Mouse (Mus musculus): ENCODE data around the gene Scn10a.

Scn10a gene

DNA sequence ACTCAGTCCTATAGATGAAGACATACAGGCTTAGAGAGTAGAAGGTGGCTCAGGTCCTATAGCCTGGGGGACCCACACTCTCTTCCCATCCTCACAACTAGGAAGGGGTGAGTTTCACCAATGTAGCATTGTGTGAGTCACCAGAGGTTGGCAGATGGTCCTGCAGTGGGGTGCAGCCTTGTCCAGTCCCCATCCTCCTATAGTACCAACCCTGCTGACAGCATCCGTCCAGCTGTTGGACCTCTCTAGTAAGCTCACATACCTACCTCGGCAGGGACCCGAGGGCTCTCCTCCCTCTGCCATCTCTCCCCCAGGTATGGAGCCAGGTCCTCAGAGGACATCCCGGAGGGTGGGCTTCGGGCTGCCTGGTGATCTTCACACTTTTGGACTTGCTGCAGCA is 85.6 kb downstream of the Scn10a start:
- no peak for DNase-seq

DNA sequence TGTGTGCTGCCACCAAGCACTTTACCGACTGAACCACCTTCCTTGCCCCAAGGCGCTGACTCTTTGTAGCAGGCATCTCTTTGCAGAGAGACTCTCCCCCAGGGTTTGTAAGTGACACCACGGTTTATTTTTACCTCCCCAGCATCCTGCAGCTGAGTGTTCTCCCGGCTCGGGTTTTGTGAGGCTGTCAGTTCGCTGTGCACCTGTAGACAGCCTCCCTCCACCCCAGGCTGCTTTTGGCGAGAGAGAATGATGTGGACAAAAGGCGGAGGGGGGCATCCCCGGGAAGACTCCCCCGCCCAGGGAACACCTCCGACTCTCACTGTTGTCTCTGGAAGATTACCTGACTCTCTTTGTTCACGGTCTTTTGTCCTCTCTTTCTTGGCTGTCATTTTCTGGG is 86.3 kb downstream of the Scn10a start:
- no peak for DNase-seq

DNA sequence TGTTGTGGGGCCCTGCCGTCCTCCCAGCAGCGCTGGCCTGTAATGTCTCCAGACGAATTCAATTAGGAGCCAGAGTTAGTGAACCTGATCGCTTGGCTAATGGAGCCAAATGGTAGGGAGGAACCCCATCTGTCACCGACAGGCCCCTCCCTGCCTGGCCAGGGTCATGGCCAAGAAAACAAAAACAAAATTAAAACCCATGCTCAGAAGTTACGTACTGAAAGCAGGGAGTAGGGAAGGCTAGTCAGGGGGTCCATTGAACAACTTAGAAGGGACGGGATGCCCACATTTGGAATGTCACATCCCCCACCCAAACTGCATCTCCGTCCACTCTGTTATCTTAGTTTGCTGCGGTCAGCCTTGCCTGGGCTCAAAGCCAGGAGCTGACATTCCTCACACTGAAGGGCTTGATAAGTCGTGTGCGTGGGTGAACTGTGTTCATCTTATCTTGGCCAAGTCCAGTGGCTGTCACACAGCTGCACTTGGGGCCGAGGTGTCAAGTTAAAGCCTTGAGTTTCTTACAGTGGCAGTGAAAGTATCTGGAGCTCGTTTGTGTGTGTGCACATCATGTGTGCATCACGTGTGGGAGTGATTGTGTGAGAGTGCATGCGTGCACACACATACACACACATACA is 87.1 kb downstream of the Scn10a start:
- peak in 1 of 2 experiments; percentile 15 for DNase-seq

DNA sequence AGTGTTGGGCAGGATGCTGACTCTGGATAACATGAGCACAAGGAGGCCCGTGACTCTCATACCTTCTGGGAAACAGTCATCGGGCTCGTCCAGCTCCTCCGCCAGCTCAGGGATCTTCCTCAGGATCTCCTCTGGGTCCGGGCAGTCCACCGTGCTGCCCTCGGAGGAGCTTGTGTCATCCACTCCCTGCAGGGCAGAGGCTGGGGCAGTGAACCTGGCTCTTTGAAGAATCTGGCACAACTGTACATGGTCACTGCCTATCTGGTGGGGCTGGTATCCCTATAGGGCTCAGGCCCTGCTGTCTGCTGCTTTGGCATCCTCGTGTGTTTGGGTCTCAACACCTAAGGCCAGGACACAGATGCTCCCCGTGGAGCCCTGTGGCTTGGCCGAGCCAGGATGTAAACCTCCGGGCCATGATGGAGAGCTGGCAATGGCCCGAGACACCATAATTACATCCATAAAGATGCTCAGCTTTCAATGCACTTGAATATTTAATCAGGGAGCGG is 87.7 kb downstream of the Scn10a start:
- DNase-seq = peak in 1 of 2 experiments; percentile 11

DNA sequence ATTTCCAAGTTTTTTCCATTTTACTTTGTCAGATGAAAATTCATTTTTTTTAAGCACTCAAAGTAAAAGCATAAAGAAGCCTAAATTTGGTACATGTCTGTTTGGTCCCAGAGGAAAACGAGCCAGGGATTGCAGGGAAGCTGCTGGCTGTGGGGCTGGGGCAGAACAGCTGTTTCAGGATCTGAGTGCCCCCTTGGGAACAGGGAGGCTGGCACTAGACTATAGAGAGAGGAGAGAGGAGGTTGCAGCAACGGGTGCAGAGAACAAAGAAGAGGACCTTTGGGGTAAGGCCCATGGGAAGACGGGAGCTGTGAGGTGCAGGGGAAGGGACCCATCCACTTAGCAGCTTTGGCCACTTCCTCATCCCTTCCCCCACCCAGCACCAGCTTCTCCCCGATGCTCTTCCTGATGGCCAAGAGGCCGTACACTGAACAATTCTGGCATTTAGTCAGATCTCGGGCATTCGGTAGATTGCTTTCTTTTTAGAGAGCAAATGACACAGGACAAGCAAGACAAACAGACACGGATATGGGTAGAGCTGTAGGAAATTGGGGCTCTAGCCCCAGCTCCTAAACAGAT is 90.3 kb downstream of the Scn10a start:
- DNase-seq = no peak

DNA sequence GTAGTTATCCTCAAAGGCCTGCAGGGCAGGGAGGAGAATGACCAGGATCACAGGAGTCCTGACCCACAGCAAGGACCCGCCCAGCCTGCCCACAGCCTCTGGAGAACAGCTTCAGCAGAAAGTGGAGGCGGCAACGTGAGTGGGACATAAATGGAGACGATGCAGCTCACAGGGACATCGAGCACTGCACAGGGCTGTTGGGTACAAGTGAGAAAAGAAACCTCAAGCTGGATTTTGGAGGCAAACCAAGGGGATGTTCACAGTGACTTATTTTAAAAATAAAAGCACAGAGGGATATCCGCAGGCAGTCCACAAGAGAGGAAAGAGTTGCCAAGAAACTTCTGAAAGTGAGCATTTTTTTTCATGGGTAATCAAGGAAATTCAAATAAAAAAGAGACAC is 91.9 kb downstream of the Scn10a start:
- DNase-seq = no peak

DNA sequence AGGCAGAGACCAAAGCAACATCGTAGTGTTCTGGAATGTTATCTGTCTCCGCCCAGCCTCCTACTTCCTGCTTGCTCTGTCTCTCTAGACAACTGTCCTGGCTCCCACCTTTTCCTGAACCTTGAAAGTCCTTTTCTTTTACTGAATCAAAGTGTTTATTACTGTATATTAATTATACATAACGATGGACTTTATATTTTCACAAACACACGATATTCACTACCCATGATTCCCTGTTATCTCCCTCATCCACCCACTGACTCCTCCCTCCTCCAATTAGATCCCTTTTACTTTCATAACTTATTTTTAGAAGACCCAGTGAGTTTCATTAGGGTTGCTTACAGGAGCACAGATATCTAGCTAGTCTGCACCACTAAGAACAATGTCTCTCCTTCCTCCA is 95.0 kb downstream of the Scn10a start:
- DNase-seq = no peak

DNA sequence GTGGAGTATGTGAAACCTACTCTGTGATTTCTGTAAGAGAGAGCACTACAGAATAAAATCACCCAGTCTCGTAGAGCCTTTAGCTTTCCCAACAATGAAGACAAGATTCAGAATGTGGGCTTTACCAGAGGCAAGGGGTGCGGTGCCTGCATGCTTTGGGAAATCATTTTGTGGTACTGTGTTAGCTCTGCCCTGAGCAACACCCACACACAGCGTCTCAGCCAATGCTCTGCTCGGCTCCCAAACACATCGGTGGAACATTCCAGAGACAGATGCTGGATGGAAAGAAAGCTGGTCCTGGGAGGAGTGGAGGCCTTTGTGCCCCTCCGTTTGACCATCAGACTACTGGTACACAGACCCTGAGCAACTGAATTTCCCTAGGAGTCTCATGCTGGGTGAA is 104.3 kb downstream of the Scn10a start:
- no peak for DNase-seq

DNA sequence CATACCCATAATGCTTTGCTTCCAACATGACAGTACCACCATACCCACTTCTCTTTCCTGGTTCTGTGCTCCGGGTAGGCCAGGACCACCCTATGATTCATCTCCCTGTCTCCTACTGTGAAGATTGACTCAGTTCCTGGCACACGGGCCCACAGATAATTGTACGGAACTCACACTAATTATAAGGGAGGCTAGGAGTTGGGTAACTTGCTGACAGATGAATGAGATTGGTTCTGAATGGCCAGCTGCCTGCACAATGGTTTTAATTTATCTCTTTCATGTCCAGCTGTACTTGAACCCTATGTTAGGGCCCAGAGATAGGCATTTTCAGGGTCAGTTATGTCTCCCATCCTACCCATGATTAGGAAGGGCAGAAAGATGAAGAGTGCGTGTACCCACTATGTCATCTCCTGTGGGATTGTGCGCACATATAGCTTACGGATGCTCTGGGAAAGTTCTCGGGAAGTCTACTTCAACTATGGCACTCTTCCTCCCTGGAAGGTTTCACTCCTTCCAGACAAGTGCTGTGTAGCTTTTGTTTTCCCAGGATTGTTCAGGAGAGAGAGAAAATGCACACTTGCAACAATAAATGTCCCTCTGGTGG is 108.5 kb downstream of the Scn10a start:
- no peak for DNase-seq

DNA sequence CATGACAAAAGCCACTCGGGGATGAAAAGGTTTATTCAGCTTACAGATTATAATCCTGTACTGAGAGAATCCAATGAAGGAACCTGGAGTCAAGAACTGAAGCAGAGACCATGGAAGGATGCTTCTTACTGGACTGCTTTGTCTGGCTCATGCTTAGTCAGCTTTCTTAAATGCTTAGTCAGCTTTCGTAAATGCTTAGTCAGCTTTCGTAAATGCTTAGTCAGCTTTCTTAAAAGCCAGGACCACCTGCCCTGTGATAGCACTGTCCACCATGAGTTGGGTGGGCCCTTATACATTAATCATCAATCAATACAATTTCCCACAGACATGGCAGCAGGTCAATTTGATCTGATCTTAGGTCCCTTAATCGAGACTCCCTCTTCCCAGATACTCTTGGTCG is 112.2 kb downstream of the Scn10a start:
- DNase-seq = no peak

DNA sequence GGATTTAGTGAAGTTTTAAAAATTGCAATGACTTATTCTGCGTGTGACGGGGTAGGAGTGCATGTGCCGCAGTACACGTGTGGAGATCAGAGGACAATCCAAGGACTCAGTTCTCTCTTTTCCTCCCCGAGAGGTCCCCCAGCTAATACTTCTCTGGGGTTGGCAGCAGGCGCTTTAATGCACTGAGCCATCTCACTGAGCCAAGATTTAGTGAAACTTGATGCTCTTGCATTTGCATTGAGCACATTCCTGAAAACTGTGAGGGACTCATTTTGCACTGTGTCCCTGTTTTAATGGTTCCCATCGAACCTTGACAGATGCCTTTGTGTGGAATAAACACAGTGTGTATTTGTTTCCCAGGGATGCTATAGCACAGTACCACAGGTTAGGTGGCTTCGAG is 114.5 kb downstream of the Scn10a start:
- no peak for DNase-seq

DNA sequence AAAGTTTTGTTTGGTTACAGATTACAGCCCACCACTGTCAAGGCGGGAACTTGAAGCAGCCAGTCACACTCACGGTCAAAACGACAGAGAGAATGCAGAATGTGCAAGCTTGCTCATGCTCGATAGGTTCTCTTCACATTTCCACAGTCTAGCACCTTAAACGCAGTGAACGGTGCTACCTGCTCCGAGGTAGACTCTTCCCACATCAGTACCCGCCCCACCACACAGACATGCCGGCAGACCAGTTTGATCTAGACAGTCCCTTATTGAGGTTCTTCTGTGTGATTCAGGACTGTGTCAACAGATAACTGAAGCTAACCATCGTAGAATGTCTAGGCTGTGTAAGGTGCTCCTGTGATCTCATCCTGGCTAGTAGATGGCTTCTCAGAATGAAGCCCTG is 120.6 kb downstream of the Scn10a start:
- DNase-seq = no peak

DNA sequence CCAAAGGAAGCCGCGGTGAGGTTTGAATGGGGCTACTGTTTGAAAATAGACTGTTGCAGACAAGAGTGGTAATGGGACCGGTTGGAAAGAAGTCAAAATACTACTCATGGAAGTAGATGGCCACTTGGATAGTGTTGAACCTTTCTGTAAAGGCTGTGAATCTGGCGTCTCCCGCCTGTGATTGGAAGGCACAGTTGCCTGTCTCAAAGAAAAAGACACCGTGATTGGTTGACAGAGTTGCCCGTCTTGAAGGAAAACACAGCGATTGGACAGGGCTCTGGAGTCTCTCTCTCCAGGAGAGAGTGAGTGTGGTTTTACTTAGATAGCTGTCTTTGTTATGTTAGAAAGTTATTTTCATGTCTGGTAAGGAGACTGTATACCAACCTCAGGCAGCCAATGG is 121.8 kb downstream of the Scn10a start:
- DNase-seq = no peak

DNA sequence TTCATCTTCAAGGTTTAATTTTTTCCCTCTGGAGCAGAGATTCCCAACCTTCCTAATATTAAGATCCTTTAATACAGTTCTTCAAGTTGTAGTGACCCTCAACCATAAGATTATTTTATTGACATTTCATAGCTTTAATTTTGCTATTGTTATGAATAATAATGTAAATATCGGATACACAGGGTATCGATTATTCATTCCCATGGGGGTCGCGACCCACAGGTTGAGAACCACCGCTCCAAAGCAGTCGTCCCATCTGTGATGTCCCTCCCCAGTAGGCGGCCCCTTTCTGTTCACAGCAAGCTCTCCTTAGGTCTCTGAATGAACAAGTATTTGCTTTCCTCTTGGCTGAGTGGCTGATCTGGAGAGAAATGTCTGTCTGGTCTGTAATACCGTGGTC is 129.5 kb downstream of the Scn10a start:
- no peak for DNase-seq

DNA sequence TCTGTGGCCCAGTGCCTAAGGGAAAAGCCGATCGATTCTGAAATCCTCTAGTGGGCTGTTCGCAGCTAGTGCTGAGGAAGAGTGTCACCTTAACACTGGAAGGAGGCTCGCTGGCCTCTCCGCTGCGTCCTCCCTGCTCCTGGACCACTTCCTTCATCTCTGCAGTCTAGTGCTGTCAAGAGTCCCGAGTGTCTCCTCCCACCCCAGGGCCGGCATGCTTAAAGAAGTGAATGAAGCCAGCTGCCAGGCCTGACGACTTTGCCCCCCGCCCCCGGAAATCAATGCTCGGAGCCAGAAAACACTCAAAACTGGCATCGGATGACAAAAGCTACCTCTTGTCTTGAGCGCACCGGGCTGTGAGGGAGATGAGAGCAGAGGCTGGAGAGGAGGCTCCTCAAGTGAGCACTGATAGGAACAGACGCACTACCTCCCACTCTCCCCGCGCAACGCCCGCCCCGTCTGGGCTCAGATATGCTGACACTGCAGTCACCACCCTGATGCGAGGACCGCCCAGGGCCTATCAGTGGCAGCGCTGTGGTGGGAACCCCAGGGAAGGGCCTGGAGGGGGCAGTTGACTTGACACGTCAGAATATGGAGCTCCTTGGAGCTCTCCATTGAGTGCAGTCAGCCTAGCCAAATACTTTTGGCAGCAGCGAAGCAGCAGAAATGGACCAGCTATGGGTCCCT is 130.2 kb downstream of the Scn10a start:
- no peak for DNase-seq

DNA sequence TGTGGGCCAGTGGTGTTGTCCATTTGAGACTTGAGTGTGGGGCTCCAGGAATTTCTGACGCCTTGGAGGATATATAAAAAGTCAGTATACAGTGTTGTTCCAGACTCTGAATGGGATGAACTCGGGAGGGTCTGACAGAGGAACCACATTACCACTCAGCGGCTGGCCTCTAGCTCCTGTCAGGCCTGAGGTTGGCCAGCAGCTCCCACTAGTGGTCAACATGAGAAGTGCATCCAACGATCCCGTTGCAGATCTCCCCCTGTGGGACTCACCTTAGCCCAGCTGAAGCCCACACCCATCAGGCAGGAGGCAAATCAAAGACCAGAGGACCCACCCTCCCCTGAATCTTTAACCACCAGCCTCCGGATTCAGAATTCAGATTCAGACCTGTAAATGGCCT is 138.5 kb downstream of the Scn10a start:
- DNase-seq = peak; percentile 64 to 73

DNA sequence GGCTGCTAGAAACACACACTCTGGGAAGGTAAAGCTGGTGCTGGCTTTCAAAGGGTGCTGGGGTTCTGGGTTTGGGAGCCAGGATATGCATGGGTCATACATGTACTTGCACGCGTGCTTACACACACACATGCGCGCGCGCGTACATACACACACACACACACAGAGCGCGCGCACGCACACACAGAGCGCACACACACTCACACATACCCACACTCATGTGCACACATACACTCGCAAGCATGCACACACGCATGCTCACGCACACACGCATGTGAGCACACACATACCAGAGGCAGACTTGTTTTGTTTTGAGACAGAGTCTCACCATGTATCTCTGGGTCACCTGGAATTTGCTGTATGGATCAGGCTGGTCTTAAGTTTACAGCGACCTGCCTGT is 138.9 kb downstream of the Scn10a start:
- DNase-seq = no peak

DNA sequence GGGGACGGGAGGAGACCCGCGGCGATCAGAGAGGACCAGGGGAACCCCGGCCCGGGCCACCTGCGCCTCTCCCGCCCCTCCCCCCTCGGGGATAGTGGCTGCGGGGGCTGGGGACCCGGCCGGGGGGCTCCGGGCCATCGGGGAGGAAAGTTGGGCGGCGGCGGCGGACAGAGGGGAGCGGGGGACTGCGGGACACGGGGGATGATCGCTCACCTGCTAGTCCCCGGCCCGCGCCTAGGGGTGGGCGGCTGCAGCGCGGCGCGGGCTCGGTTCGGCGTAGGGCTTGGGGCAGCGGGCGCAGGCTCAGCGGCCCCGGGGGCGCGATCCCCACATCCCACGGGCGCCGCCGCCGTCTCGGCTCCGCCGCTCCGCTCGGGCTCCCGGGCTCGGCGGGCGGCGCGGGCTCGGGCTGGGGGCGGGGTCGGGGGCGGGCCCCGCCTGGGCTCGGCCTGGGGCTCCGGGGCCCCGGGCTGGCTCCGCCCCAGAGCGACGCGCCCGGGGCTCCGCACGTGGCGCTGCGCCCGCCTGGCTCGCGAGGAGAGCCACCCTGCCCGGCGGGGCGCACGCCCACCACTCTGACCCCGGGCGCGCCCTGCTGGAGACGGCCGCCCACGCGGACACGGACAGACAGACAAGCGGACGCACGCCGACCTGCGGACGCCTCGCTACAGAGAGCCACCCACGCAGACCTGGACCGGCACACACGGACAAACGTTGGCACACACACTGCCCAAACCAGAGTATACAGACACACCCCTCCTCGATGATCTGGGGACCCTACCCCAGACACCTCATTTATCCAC is 140.3 kb downstream of the Scn10a start, which contains the start of gene Scn5a:
TSS of gene Scn5a (minus strand) at position 381 of the 803 bp plus-strand sequence.
- DNase-seq = no peak

DNA sequence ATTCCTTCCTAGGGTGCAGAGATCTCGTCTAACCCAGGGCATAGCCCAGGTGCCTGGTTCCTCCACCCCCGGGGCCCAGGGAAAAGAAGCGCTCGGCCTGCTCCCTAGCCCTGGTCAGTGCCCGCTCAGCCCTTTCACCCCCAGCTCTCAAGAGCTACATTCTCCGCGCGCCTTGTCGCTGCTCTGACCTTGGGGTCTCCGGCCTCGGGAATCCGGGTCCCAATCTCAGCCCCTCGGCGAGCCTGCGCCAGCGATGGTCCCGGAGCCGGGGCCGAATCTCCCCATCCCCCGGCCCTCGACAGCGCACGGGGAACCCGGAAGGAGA is 140.8 kb downstream of the Scn10a start:
- DNase-seq = no peak

DNA sequence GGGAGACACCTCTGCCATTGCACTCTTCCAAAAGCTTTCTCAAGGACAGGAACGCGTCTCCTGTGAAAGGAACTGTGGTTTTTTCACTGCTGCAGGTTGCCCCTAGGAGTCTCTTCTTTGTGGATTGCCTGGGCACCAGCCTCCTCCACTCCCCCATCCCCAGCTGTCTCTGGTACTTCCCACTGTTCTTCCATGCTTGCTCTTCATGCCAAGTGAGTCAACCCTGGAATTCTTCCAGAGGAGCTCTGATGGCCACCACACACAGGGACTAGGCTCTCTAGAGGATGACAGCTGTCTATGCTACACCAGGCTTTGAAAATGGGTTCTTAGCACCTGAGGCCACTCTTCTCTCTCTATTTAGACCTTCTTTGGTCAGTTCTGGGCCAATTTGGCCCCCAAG is 142.1 kb downstream of the Scn10a start:
- no peak for DNase-seq

DNA sequence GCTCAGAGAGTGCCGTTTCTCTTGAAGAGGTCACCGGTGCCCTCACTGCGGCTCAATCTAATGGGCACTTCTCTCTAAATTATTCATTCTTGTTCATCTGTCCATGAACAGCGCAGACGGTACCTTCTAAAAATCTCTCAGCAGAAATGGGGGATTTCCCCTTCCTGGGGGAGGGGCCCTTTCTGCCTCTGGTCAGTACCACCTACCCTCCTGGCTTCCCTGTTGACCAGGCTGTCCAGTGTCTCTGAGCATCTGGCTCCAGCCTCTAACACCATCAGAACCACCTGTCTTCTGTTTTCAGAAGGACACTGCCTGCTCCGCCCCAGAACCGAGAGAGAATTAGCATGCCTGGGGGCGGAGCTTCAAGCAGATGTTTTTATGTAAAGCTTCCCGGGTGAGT is 143.4 kb downstream of the Scn10a start:
- no peak for DNase-seq

DNA sequence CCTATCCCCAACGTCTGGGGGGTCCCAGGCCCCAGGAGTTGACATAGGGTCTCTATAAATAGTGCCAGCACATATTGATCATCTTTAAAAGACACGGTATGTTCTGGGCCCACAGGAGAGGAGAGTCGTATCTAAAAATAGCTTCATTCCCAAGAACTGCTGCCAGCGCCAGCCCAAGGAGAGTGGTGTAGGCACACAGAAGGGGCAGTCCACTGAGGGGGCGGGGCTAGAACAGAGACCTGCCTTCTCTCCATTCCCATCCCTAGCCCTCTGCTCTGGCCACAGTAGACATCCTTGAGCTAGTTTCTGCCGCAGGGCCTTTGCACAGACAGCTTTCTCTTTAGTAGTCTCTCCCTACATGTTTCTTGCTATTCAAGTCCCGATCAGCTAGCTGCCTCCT is 144.8 kb downstream of the Scn10a start:
- no peak for DNase-seq

DNA sequence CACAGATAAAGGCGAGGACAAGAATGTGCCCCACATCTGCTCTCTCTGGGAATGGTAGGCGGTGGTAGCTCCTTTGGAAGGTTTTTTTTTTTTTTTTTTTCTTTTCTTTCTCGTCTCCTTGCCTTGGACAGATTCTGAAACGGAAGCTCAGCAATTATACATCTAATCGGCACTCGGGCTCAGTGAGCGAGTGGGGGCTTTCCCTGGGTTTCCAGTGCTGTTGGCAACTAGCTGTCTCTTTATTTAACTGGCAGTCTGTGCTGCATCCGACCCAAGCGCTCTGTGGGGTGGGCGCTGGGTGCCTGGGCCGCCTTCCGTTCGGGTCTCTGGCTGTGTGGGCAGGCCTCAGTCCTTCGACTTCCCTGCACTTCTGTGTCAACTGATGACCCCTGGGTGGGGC is 146.1 kb downstream of the Scn10a start:
- DNase-seq = no peak

All from cerebellum, adult 18-20 months (tissue).